Mouse (Mus musculus): ENCODE measurements around the gene 5330417H12Rik. TPM values are rescaled to one million over a fixed set of nuclear protein-coding genes. Genes with fewer than 3 reads are reported as not detected.

Gene 5330417H12Rik
- polyA plus RNA-seq, 1 experiment from 2014 or later = not detected

DNA sequence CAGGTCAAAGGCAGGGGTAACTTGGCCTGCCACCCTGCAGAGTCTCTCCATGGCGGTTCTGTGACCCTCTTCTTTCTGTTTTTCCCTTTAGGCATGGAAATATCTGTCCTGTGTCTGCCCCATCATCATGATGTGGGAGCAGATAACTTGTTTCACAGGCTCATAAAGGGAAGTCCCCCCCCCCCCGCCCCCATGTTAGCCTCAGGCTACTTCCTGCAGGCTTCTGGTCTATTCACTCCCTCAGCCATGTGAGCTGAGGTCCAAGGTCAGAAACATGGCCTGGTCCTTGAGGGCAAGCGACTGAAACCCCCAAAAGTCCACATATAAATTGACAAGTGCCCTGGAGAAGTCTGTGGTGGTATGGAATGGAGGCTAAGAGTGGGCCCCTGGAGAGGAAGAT is 4.8 kb downstream of the 5330417H12Rik start:
- Histone ChIP-seq H3K9ac (no peak overlapping the region), H3K4me3 (no peak overlapping the region), H3K36me3 (no peaks in the 10 kb centered on the region), H3K27ac (no peak overlapping the region), H3K4me2 (no peak overlapping the region), H3K4me1 (0 out of 2 replicates have a peak, but pooled peaks cover 5% of the 10 kb centered on the region), H3K27me3 (replicated peaks) (no peaks in the 10 kb centered on the region), H3K9me3 (replicated peaks) (no peaks in the 10 kb centered on the region)
- WGBS (ENCODE audit: insufficient replicate concordance) = 34% methylated on average over 3 of the region's 3 CpGs
- no peak for ATAC-seq

DNA sequence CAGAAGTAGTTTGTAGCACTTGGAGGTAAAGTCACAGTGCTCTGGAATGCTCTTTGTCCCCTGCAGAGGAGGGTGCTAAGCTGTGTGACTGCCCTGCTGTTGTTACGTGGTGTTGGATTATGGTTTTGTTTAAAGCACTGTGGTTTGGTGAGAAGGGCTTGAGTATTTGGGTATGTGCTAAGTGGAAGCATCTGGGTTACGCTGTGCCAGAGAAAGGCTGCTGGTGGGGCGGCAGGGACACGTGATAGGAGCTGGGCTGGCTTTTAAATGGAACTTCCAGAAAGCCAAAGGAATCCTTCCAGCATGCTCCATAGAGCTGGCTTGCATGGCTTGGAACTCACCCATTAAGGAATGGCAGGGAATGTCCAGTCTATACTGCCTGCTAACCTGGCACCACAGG is 5.7 kb downstream of the 5330417H12Rik start:
- Histone ChIP-seq H3K27ac (no peak overlapping the region), H3K9ac (no peak overlapping the region), H3K4me1 (0 out of 2 replicates have a peak, but pooled peaks cover 5% of the 10 kb centered on the region), H3K4me2 (no peak overlapping the region), H3K36me3 (no peaks in the 10 kb centered on the region), H3K9me3 (replicated peaks) (no peaks in the 10 kb centered on the region), H3K27me3 (replicated peaks) (no peaks in the 10 kb centered on the region), H3K4me3 (no peak overlapping the region)
- 66% methylated on average over 4 of the region's 4 CpGs for WGBS (ENCODE audit: insufficient replicate concordance)
- no peak for ATAC-seq

DNA sequence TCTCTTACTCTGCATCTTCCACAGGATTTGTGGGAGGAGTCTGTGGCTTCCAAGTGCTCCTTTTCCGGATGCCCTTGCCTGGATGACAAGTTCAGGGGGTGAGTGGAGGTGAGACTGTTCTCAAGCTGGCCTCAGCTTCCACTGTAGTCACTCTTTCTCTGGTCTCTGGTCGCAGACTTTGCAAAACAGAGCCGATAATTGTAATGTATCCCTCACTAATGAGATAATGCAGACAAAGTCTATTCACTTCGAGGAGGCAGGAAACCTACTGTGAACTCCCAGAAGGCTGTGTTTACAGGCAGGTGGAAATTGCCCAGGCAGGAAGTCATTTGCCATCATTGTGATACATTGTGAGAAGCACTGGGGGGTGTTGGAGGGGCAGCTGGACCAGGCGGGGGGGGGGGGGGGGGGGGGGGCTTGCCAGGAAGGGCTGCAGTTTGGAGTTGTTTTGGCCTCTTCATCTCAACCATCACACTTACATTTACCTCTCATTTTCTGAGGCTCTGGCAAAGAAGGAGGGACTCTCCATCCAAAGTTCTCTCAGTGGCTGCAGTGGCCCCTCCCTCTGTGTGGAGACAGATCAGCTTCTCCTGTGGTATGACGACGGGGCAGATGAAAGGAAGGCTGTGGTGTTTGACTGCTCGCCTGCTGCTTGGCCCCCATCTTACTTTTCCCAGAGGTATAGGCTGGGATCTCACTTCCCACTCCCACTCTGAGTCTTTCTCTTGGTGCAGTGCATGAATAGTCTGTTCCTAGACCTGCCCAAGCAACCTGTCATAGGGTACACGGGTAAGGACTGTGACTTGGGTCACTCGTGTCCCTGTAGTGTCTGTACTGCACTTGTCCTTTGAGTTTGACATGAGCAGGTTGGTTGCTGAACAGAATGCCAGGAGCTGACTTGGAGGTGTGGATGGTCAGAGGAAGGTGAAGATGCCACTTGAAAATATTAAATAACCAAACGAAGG is 6.7 kb downstream of the 5330417H12Rik start:
- 35% methylated on average over 10 of the region's 11 CpGs for WGBS (ENCODE audit: insufficient replicate concordance)
- no peak overlapping the region for H3K27ac ChIP-seq
- no peak overlapping the region for H3K4me2 ChIP-seq
- H3K9ac ChIP-seq = no peak overlapping the region
- ATAC-seq = no peak
- H3K36me3 ChIP-seq = no peaks in the 10 kb centered on the region
- 0 out of 2 replicates have a peak, but pooled peaks cover 5% of the 10 kb centered on the region for H3K4me1 ChIP-seq
- no peak overlapping the region for H3K4me3 ChIP-seq
- H3K9me3 ChIP-seq (replicated peaks) = no peaks in the 10 kb centered on the region
- H3K27me3 ChIP-seq (replicated peaks) = no peaks in the 10 kb centered on the region

DNA sequence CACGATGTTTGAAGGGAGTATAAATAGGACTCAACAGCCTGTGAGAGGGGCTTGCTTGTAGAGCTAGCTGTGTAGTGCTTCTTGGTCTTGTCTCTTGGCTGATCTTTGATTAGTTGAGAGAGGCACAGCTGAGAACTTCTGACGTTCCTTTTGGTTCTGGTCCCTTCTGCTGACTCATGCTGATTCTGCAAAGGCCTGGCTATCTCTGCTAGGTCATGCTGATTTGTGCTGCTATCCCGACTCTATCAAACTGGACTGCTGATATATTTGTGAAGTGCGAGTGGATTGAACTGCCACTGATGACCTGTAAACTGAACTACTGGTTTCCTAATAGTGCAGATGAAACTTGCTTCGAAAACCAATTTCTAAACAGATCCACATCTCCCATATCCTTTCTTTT is 14.1 kb downstream of the 5330417H12Rik start:
- Histone ChIP-seq H3K4me1 (no peaks in the 10 kb centered on the region), H3K27ac (no peak overlapping the region), H3K9ac (no peak overlapping the region), H3K27me3 (replicated peaks) (no peaks in the 10 kb centered on the region), H3K4me2 (no peak overlapping the region), H3K9me3 (replicated peaks) (no peaks in the 10 kb centered on the region), H3K36me3 (no peaks in the 10 kb centered on the region), H3K4me3 (no peak overlapping the region)
- WGBS (ENCODE audit: insufficient replicate concordance) = 35% methylated on average over 5 of the region's 5 CpGs
- ATAC-seq = no peak

DNA sequence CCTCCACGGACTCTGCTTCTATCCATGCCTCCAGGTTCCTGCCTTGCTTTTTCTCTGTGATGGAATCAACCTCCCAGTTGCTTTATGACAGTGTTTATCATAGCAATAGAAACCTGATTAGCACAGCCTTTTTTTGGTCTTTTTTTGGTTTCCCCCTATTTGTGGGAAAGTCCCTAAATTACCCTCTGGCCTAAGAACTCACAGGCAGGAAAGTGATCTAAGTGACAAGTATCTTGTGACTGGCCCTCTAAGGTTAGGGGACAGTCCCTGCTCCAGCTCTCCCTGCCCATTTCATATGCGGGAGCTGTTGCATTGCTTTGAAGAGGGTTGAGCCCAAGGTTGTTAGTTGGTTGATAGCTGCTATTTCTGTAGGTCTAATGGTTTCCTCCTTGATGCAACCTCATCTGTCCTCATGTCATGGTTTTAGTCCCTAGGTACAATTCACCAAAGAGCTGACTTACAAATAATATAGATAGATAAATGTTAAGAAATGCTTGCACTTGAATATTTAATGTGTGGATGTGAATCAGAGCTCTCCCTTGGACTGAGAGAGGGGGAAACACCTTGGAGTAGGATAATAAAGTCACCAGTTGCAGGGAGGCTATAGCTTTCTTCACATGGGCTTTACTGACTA is 15.2 kb downstream of the 5330417H12Rik start:
- Histone ChIP-seq H3K9ac (no peak overlapping the region), H3K4me1 (no peaks in the 10 kb centered on the region), H3K4me2 (no peak overlapping the region), H3K27me3 (replicated peaks) (no peaks in the 10 kb centered on the region), H3K9me3 (replicated peaks) (no peaks in the 10 kb centered on the region), H3K27ac (no peak overlapping the region), H3K4me3 (no peak overlapping the region), H3K36me3 (no peaks in the 10 kb centered on the region)
- 58% methylated on average over 2 of the region's 2 CpGs for WGBS (ENCODE audit: insufficient replicate concordance)
- no peak for ATAC-seq

DNA sequence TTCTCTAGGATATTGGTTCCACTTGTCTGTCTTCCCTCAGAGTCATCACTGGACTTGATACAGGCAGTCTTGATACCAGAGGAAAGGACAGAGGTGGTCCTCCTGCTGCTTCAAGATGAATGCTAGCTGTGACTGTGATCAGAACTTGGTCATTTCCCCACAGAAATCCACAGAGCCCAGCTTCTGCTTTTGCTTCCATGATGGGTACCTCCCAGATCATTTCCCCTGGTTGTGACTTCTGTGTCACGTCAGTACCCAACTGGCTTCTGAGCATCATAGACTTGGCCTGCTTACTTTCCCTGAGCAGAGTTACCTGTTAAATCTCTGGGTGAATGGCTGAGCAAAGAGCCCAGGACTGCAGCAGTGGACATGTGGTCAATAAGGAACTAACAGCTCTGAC is 17.2 kb downstream of the 5330417H12Rik start:
- H3K36me3 ChIP-seq = no peaks in the 10 kb centered on the region
- ATAC-seq = no peak
- H3K27ac ChIP-seq = no peak overlapping the region
- H3K9ac ChIP-seq = no peak overlapping the region
- H3K4me3 ChIP-seq = no peak overlapping the region
- no peaks in the 10 kb centered on the region for H3K9me3 ChIP-seq (replicated peaks)
- no peak overlapping the region for H3K4me2 ChIP-seq
- H3K27me3 ChIP-seq (replicated peaks) = no peaks in the 10 kb centered on the region
- WGBS (ENCODE audit: insufficient replicate concordance) = 61% methylated on average over 1 of the region's 1 CpGs
- H3K4me1 ChIP-seq = no peaks in the 10 kb centered on the region

DNA sequence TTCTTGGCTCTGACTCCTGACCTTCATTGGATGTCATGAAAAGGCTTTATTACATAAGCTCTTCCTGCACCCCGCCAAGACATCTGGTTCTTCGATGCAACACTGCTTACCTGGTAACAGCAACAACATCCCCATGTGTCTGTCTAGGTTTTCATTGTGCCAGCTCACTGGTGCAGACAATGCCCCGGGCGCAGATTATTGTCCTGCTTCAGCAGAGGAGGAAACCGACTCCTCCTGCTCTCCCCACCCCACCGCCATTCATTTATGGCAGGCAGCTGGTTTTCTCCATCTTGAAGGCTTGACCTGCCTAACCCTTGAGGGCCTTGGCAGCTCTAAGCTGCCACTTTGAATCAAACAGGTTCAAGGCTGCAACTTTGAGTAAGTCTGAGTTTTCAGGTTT is 22.0 kb downstream of the 5330417H12Rik start:
- no peaks in the 10 kb centered on the region for H3K36me3 ChIP-seq
- H3K9ac ChIP-seq = no peak overlapping the region
- no peak overlapping the region for H3K27ac ChIP-seq
- 76% methylated on average over 6 of the region's 6 CpGs for WGBS (ENCODE audit: insufficient replicate concordance)
- H3K4me3 ChIP-seq = no peak overlapping the region
- H3K4me2 ChIP-seq = no peak overlapping the region
- no peaks in the 10 kb centered on the region for H3K9me3 ChIP-seq (replicated peaks)
- no peaks in the 10 kb centered on the region for H3K27me3 ChIP-seq (replicated peaks)
- no peak for ATAC-seq
- H3K4me1 ChIP-seq = no peaks in the 10 kb centered on the region

DNA sequence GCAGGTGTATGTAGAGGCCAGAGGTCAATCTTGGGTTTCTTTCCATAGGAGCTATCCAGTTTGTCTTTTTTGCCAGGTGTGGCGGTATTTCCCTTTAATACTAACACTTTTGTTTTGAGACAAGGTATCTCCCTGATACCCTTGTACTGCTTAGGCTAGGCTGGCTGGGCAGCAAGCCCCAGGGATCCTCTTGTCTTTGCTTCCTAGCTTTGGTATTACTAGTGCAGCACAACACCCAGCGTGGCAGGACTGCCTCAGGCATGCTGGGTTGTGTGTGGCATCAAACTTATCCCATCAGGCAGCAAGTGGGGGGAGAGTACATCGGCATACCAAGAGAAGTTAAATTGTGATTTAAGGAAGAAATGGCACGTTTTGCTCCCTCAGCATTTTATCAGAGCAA is 22.5 kb downstream of the 5330417H12Rik start:
- Histone ChIP-seq H3K27ac (no peak overlapping the region), H3K4me3 (no peak overlapping the region), H3K9ac (no peak overlapping the region), H3K9me3 (replicated peaks) (no peaks in the 10 kb centered on the region), H3K4me2 (no peak overlapping the region), H3K27me3 (replicated peaks) (no peaks in the 10 kb centered on the region), H3K4me1 (no peaks in the 10 kb centered on the region), H3K36me3 (no peaks in the 10 kb centered on the region)
- WGBS (ENCODE audit: insufficient replicate concordance) = 70% methylated on average over 4 of the region's 4 CpGs
- ATAC-seq = no peak

DNA sequence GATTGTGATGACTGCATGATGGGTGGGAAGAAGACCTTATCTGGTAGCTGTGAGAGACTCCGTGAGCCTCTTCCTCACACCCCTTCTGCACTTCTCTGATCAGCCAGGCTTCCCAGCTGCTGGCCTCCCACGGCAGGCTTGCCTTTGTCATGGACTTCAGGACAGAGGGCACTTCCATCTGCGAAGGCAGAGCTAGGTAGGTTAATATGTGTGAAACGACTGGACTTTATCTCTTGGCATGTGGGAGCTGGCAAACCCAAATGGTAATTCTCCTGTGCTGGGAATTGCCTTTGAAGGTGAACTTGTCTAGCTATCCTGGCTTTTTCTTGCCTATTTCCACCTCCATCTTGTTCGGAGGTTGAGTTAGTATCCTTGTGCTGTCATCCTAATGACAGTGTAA is 24.3 kb downstream of the 5330417H12Rik start:
- Histone ChIP-seq H3K4me2 (no peak overlapping the region), H3K4me3 (no peak overlapping the region), H3K27me3 (replicated peaks) (no peaks in the 10 kb centered on the region; the same call in 1 of the 2 replicates), H3K36me3 (no peaks in the 10 kb centered on the region), H3K9ac (no peak overlapping the region), H3K4me1 (no peaks in the 10 kb centered on the region), H3K27ac (no peak overlapping the region), H3K9me3 (replicated peaks) (no peaks in the 10 kb centered on the region)
- WGBS (ENCODE audit: insufficient replicate concordance) = 35% methylated on average over 5 of the region's 5 CpGs
- no peak for ATAC-seq

DNA sequence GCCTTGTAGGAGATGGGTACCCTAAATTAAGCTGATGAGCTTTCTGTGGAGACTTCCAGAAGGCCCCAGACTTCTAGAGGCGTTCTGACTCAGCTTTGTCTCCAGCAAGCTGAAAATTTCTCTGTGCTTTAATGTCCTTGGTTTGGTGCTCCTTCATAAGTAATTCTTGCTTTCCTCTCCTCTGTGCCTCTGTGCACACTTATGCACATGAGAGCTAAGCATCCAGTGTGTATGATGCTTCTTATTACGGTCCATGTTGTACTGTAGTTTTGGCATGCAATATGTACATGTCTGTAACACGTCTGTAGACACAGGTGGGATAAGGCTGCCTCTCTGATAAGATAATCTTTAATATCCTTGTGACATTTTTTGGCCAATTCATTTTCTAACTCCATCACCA is 27.0 kb downstream of the 5330417H12Rik start:
- H3K9ac ChIP-seq = no peak overlapping the region
- peaks cover 16% of the 10 kb centered on the region for H3K4me1 ChIP-seq
- H3K4me3 ChIP-seq = no peak overlapping the region
- no peaks in the 10 kb centered on the region for H3K36me3 ChIP-seq
- 59% methylated on average over 3 of the region's 3 CpGs for WGBS (ENCODE audit: insufficient replicate concordance)
- H3K27ac ChIP-seq = no peak overlapping the region
- no peaks in the 10 kb centered on the region; the same call in 1 of the 2 replicates for H3K27me3 ChIP-seq (replicated peaks)
- no peaks in the 10 kb centered on the region for H3K9me3 ChIP-seq (replicated peaks)
- no peak overlapping the region for H3K4me2 ChIP-seq
- ATAC-seq = no peak

DNA sequence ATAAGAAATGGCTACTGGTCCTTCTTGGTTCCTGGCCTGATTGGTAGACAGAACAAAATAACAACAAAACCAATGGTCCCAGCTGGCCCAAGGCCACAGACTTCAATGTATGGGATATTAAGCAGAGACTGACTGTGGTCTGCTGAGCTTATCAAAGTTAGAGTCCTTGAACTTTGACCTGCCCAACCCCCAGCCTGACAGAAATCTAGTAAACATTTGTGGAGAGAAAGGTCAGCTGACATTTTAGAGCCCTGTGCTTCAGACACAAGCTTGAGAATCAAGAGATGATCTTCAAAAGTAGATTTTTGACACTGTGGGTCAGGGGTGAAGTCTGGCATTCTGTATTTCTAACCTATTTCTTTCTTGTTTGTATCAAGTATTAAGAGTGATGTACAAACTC is 28.2 kb downstream of the 5330417H12Rik start:
- H3K27ac ChIP-seq = no peak overlapping the region

DNA sequence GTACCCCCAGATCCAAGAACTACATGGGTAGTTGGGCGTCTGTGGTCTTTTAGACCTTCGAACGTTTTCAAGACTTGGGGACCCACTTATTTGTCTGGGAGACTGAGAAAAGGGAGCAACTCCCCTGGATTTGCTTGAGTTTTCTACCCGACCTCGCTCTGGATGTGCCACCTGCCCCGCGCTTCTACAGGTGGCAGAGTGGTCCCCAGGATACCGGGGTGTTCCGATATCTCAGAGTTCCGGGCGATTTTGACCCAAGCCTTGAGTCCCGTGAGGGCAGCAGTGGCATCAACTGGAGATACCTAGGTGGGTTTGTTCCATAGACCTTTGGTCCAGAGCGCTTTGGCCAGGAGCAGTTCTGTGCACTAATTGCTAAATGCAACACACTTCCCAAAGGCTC is 29.5 kb downstream of the 5330417H12Rik start:
- no peaks in the 10 kb centered on the region for H3K36me3 ChIP-seq
- 18% methylated on average over 13 of the region's 13 CpGs for WGBS (ENCODE audit: insufficient replicate concordance)
- no peak overlapping the region for H3K27ac ChIP-seq
- ATAC-seq = no peak
- peak overlapping the region; percentile 86 for H3K4me2 ChIP-seq
- peaks cover 16% of the 10 kb centered on the region for H3K4me1 ChIP-seq
- H3K9me3 ChIP-seq (replicated peaks) = no peaks in the 10 kb centered on the region
- no peaks in the 10 kb centered on the region; the same call in 1 of the 2 replicates for H3K27me3 ChIP-seq (replicated peaks)
- H3K4me3 ChIP-seq = peak overlapping the region; percentile 59
- peak overlapping the region; percentile 56; the same call in 1 of the 2 replicates for H3K9ac ChIP-seq

More for the DNA sequence above, 28.2 kb downstream of the 5330417H12Rik start:
- no peak for ATAC-seq
- H3K9ac ChIP-seq = no peak overlapping the region
- peaks cover 16% of the 10 kb centered on the region for H3K4me1 ChIP-seq
- H3K4me2 ChIP-seq = peak overlapping the region; percentile 15
- no peak overlapping the region for H3K4me3 ChIP-seq
- H3K36me3 ChIP-seq = no peaks in the 10 kb centered on the region
- H3K27me3 ChIP-seq (replicated peaks) = no peaks in the 10 kb centered on the region; the same call in 1 of the 2 replicates
- no peaks in the 10 kb centered on the region for H3K9me3 ChIP-seq (replicated peaks)

Data from liver, embryonic 12.5 days (tissue).